Mouse (Mus musculus): Measurements from ENCODE around the gene Epn2. TPM values are rescaled to one million over a fixed set of nuclear protein-coding genes. Genes with fewer than 3 reads are reported as not detected.

The Epn2 gene
- polyA plus RNA-seq, 1 experiment = 7.3 TPM

GRCm38 (mm10) chr11:61492749-61493401 lies 86.6 kb downstream of the Epn2 start:
- Histone ChIP-seq H3K4me1 (replicated peaks; ENCODE audit: control insufficient read depth, insufficient read depth, low read length) (peaks cover 11% of the 10 kb centered on the region), H3K36me3 (ENCODE audit: control insufficient read depth, insufficient read depth, low read length) (no peaks in the 10 kb centered on the region; the same call in none of the 2 replicates), H3K4me3 (ENCODE audit: control insufficient read depth, insufficient read depth, low read length) (no peak overlapping the region), H3K27me3 (ENCODE audit: control insufficient read depth, insufficient read depth, low read length) (no peaks in the 10 kb centered on the region), H3K27ac (ENCODE audit: control insufficient read depth, insufficient read depth, low read length) (no peak overlapping the region)
- no peak for DNase-seq
- TF ChIP-seq POLR2A (IDR thresholded peaks at IDR 0.05; ENCODE audit: control insufficient read depth, extremely low read depth, insufficient read depth, low read length, poor library complexity) (no peak), CTCF (IDR thresholded peaks at IDR 0.05; ENCODE audit: borderline replicate concordance, control insufficient read depth, extremely low read depth, insufficient read depth, low read length, poor library complexity) (no peak)
- 90% methylated on average over 12 of the region's 12 CpGs for WGBS

- WGBS = 97% methylated on average over 22 of the region's 22 CpGs
- H3K27ac ChIP-seq (ENCODE audit: control insufficient read depth, insufficient read depth, low read length) = no peak overlapping the region
- no peak for DNase-seq
- TF ChIP-seq CTCF (IDR thresholded peaks at IDR 0.05; ENCODE audit: borderline replicate concordance, control insufficient read depth, extremely low read depth, insufficient read depth, low read length, poor library complexity) (no peak), POLR2A (IDR thresholded peaks at IDR 0.05; ENCODE audit: control insufficient read depth, extremely low read depth, insufficient read depth, low read length, poor library complexity) (no peak)
- peaks cover 11% of the 10 kb centered on the region for H3K4me1 ChIP-seq (replicated peaks; ENCODE audit: control insufficient read depth, insufficient read depth, low read length)
- no peaks in the 10 kb centered on the region for H3K27me3 ChIP-seq (ENCODE audit: control insufficient read depth, insufficient read depth, low read length)
- H3K36me3 ChIP-seq (ENCODE audit: control insufficient read depth, insufficient read depth, low read length) = no peaks in the 10 kb centered on the region; the same call in none of the 2 replicates
- H3K4me3 ChIP-seq (ENCODE audit: control insufficient read depth, insufficient read depth, low read length) = no peak overlapping the region
Observed at GRCm38 (mm10) chr11:61490944-61491520, 88.5 kb downstream of the Epn2 start.

GRCm38 (mm10) chr11:61489874-61490273 lies 89.6 kb downstream of the Epn2 start:
- no peaks in the 10 kb centered on the region; the same call in none of the 2 replicates for H3K36me3 ChIP-seq (ENCODE audit: control insufficient read depth, insufficient read depth, low read length)
- peaks cover 11% of the 10 kb centered on the region for H3K4me1 ChIP-seq (replicated peaks; ENCODE audit: control insufficient read depth, insufficient read depth, low read length)
- 100% methylated on average over 8 of the region's 8 CpGs for WGBS
- no peak overlapping the region for H3K27ac ChIP-seq (ENCODE audit: control insufficient read depth, insufficient read depth, low read length)
- H3K4me3 ChIP-seq (ENCODE audit: control insufficient read depth, insufficient read depth, low read length) = no peak overlapping the region
- no peak for TF ChIP-seq CTCF (IDR thresholded peaks at IDR 0.05; ENCODE audit: borderline replicate concordance, control insufficient read depth, extremely low read depth, insufficient read depth, low read length, poor library complexity)
- no peak for TF ChIP-seq POLR2A (IDR thresholded peaks at IDR 0.05; ENCODE audit: control insufficient read depth, extremely low read depth, insufficient read depth, low read length, poor library complexity)
- no peak for DNase-seq
- no peaks in the 10 kb centered on the region for H3K27me3 ChIP-seq (ENCODE audit: control insufficient read depth, insufficient read depth, low read length)

GRCm38 (mm10) chr11:61489085-61489484 lies 90.4 kb downstream of the Epn2 start:
- H3K4me3 ChIP-seq (ENCODE audit: control insufficient read depth, insufficient read depth, low read length) = no peak overlapping the region
- 98% methylated on average over 2 of the region's 2 CpGs for WGBS
- H3K36me3 ChIP-seq (ENCODE audit: control insufficient read depth, insufficient read depth, low read length) = no peaks in the 10 kb centered on the region; the same call in none of the 2 replicates
- peaks cover 9% of the 10 kb centered on the region for H3K4me1 ChIP-seq (replicated peaks; ENCODE audit: control insufficient read depth, insufficient read depth, low read length)
- DNase-seq = no peak
- no peak for TF ChIP-seq POLR2A (IDR thresholded peaks at IDR 0.05; ENCODE audit: control insufficient read depth, extremely low read depth, insufficient read depth, low read length, poor library complexity)
- TF ChIP-seq CTCF (IDR thresholded peaks at IDR 0.05; ENCODE audit: borderline replicate concordance, control insufficient read depth, extremely low read depth, insufficient read depth, low read length, poor library complexity) = no peak
- H3K27ac ChIP-seq (ENCODE audit: control insufficient read depth, insufficient read depth, low read length) = no peak overlapping the region
- no peaks in the 10 kb centered on the region for H3K27me3 ChIP-seq (ENCODE audit: control insufficient read depth, insufficient read depth, low read length)

GRCm38 (mm10) chr11:61487936-61488335 lies 91.6 kb downstream of the Epn2 start:
- DNase-seq = no peak
- Histone ChIP-seq H3K36me3 (ENCODE audit: control insufficient read depth, insufficient read depth, low read length) (no peaks in the 10 kb centered on the region; the same call in none of the 2 replicates), H3K4me3 (ENCODE audit: control insufficient read depth, insufficient read depth, low read length) (no peak overlapping the region), H3K27me3 (ENCODE audit: control insufficient read depth, insufficient read depth, low read length) (no peaks in the 10 kb centered on the region), H3K4me1 (replicated peaks; ENCODE audit: control insufficient read depth, insufficient read depth, low read length) (peaks cover 4% of the 10 kb centered on the region), H3K27ac (ENCODE audit: control insufficient read depth, insufficient read depth, low read length) (no peak overlapping the region)
- 93% methylated on average over 7 of the region's 7 CpGs for WGBS
- TF ChIP-seq CTCF (IDR thresholded peaks at IDR 0.05; ENCODE audit: borderline replicate concordance, control insufficient read depth, extremely low read depth, insufficient read depth, low read length, poor library complexity) (no peak), POLR2A (IDR thresholded peaks at IDR 0.05; ENCODE audit: control insufficient read depth, extremely low read depth, insufficient read depth, low read length, poor library complexity) (no peak)

- 91% methylated on average over 2 of the region's 2 CpGs for WGBS
- Histone ChIP-seq H3K27ac (ENCODE audit: control insufficient read depth, insufficient read depth, low read length) (no peak overlapping the region), H3K27me3 (ENCODE audit: control insufficient read depth, insufficient read depth, low read length) (no peaks in the 10 kb centered on the region), H3K4me3 (ENCODE audit: control insufficient read depth, insufficient read depth, low read length) (no peak overlapping the region), H3K36me3 (ENCODE audit: control insufficient read depth, insufficient read depth, low read length) (no peaks in the 10 kb centered on the region; the same call in none of the 2 replicates), H3K4me1 (replicated peaks; ENCODE audit: control insufficient read depth, insufficient read depth, low read length) (no peaks in the 10 kb centered on the region)
- DNase-seq = no peak
- TF ChIP-seq POLR2A (IDR thresholded peaks at IDR 0.05; ENCODE audit: control insufficient read depth, extremely low read depth, insufficient read depth, low read length, poor library complexity) (no peak), CTCF (IDR thresholded peaks at IDR 0.05; ENCODE audit: borderline replicate concordance, control insufficient read depth, extremely low read depth, insufficient read depth, low read length, poor library complexity) (no peak)
Observed at GRCm38 (mm10) chr11:61487401-61487800, 92.1 kb downstream of the Epn2 start.
